Mouse (Mus musculus): ENCODE data around the gene Gm826.

DNA sequence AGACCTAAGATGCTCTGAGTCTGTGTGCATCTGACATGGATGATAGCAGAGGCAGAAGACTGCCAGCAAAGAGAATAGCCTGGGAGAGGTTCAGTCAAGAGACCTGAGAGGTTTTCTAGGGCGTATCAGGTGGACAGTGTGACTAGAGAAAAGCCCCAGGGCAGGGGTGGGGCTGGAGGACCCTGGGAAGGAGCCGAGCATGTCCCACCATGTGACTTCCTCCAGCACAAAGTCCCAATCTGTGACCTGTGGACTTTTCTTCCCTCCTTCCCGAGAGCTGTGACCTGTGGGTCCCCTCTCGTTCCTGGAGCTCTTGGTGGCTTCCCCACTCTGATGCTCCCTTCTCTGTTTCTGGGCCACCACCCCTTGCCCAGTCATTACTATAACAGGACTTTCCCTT, 6.2 kb upstream of the Gm826 start:
- TF ChIP-seq CTCF (IDR thresholded peaks at IDR 0.05; ENCODE audit: control insufficient read depth, insufficient read depth, insufficient read length) (no peak), MAX (IDR thresholded peaks at IDR 0.05) (no peak), USF1 (IDR thresholded peaks at IDR 0.05; ENCODE audit: low read depth) (no peak)

Data from C2C12 (cell line).